Mouse (Mus musculus): ENCODE data around the gene Fignl2. TPM values are rescaled to one million over a fixed set of nuclear protein-coding genes. Genes with fewer than 3 reads are reported as not detected.

Gene Fignl2
- polyA plus RNA-seq, 1 experiment from 2014 or later, result 0.04 TPM

DNA sequence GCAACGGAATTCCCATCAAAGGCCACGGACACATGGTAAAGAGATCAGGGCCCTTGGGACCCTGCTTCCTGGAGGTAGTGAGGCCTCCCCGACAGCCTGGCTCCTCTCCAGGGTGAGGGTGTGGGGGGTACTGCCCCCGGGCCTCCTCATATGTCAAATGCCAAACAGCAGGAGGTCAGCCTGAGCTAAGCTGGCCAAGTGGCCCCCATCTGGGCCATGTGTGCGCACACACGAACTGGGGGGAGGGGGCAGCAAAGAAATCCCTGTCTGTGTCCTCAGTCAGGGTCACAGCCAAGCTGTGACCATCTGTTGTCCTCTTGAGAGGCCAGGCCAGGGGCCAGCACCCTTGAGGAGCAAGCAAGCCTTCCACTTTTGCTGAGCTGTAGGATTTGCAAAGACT lies 13.3 kb downstream of the Fignl2 start:
- Histone ChIP-seq H3K4me1 (ENCODE audit: control insufficient read depth, insufficient read depth, low read length) (peaks cover 9% of the 10 kb centered on the region; the same call in 1 of the 2 replicates), H3K9ac (ENCODE audit: low read depth, low read length) (no peak overlapping the region), H3K4me2 (ENCODE audit: low read length) (no peak overlapping the region), H3K36me3 (ENCODE audit: control insufficient read depth, insufficient read depth, low read length) (no peaks in the 10 kb centered on the region), H3K9me3 (replicated peaks; ENCODE audit: control insufficient read depth, low read length, poor library complexity, severe bottlenecking) (no peaks in the 10 kb centered on the region), H3K27ac (ENCODE audit: low read length) (no peak overlapping the region), H3K27me3 (ENCODE audit: control insufficient read depth, insufficient read depth, low read depth, low read length) (no peaks in the 10 kb centered on the region), H3K4me3 (ENCODE audit: low read depth, low read length) (no peak overlapping the region)
- 22% methylated on average over 6 of the region's 6 CpGs for WGBS
- ATAC-seq, result no peak

DNA sequence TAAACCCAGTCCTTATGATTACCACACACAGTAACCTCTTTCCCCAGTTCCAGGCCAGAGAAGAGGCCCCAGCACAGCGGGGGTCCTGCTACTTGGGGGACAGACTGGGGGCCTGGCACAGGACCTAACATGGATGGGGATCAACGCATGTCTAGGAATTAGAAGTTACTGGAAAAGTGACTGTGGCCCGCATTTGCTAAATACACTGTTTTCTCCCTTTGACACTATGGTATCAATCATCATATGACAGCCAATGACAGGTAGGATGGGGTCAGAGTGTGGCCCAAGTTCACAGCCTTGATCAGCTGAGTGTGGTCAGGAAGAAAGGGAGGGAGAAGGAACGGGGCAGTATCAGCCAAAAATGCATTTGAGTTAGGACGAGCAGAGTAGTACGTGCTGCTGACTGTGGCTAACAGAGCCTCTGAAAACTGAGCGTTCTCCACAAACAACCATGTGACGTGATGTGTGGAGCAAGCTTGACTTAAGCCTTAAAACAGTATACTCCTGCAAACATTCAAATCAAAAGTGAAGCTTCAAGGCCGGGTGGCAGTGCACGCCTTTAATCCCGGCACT lies 18.0 kb downstream of the Fignl2 start:
- Histone ChIP-seq H3K4me2 (ENCODE audit: low read length) (no peak overlapping the region), H3K4me3 (ENCODE audit: low read depth, low read length) (no peak overlapping the region), H3K9ac (ENCODE audit: low read depth, low read length) (no peak overlapping the region), H3K27ac (ENCODE audit: low read length) (no peak overlapping the region), H3K27me3 (ENCODE audit: control insufficient read depth, insufficient read depth, low read depth, low read length) (peaks cover 3% of the 10 kb centered on the region), H3K9me3 (replicated peaks; ENCODE audit: control insufficient read depth, low read length, poor library complexity, severe bottlenecking) (no peaks in the 10 kb centered on the region), H3K4me1 (ENCODE audit: control insufficient read depth, insufficient read depth, low read length) (no peaks in the 10 kb centered on the region), H3K36me3 (ENCODE audit: control insufficient read depth, insufficient read depth, low read length) (no peaks in the 10 kb centered on the region)
- no peak for ATAC-seq
- WGBS, result 35% methylated on average over 11 of the region's 11 CpGs

DNA sequence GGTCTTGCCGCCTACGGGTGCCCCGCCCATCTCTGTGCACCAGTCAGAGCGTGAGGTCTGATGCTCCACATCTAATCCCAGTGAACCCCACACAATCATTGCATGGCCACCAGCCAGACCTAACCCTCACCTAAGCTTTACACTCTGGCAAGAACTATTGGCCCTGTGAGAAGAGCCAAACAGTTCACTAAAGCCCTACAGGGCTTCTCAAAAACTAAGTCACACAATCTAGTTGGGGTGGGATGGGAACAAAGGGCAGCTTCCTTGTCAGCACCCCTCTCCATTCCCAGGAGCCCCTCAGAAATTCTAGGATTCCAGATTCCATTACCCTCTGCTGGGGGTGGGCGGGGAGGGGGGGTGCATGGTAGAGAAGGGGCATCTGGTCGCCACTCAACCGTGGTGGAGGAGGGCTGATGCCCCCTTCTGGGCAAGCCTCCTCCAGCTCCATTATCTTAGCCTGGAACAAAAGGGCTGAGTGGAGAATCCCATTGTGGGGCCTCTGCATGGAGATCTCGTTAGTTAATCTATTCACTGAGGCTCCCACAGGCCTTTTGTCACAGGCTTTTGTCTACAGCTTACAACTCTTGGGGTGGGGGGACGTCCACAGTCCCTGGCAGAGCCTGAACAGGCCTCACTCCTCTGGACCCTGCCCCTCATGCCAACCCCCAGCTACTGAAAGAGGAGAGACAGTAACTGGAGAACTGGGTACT lies 18.6 kb downstream of the Fignl2 start:
- H3K27me3 ChIP-seq (ENCODE audit: control insufficient read depth, insufficient read depth, low read depth, low read length), result peaks cover 9% of the 10 kb centered on the region
- 12% methylated on average over 9 of the region's 9 CpGs for WGBS
- no peaks in the 10 kb centered on the region for H3K4me1 ChIP-seq (ENCODE audit: control insufficient read depth, insufficient read depth, low read length)
- H3K4me2 ChIP-seq (ENCODE audit: low read length), result no peak overlapping the region
- H3K4me3 ChIP-seq (ENCODE audit: low read depth, low read length), result no peak overlapping the region
- no peak overlapping the region for H3K9ac ChIP-seq (ENCODE audit: low read depth, low read length)
- H3K27ac ChIP-seq (ENCODE audit: low read length), result no peak overlapping the region
- H3K9me3 ChIP-seq (replicated peaks; ENCODE audit: control insufficient read depth, low read length, poor library complexity, severe bottlenecking), result no peaks in the 10 kb centered on the region
- peak; percentile 36; the same call in 1 of the 2 replicates for ATAC-seq
- no peaks in the 10 kb centered on the region for H3K36me3 ChIP-seq (ENCODE audit: control insufficient read depth, insufficient read depth, low read length)

DNA sequence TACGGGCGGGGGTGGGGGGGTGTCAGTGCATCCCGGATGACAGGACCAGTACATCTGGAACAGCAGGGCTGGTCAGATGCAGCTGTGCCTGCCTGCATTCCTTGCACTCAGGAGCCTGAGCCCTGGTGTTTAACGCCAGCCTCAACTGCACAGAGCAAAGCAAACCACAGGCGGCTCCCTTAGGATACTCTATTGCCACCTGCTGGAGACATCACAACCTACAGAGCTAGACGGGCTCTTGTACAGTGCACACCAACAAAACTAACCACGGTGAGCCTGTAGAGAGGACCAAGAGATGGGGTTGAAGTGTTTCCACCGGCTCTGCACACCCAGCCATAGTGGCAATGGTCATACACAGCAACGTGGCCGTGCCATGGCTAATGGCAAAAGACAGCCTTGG lies 22.1 kb downstream of the Fignl2 start:
- no peak overlapping the region for H3K27ac ChIP-seq (ENCODE audit: low read length)
- H3K27me3 ChIP-seq (ENCODE audit: control insufficient read depth, insufficient read depth, low read depth, low read length), result peaks cover 41% of the 10 kb centered on the region
- H3K4me3 ChIP-seq (ENCODE audit: low read depth, low read length), result no peak overlapping the region
- no peak overlapping the region for H3K9ac ChIP-seq (ENCODE audit: low read depth, low read length)
- H3K4me2 ChIP-seq (ENCODE audit: low read length), result no peak overlapping the region
- no peaks in the 10 kb centered on the region for H3K36me3 ChIP-seq (ENCODE audit: control insufficient read depth, insufficient read depth, low read length)
- 41% methylated on average over 10 of the region's 10 CpGs for whole genome bisulfite sequencing
- H3K4me1 ChIP-seq (ENCODE audit: control insufficient read depth, insufficient read depth, low read length), result peaks cover 10% of the 10 kb centered on the region
- no peaks in the 10 kb centered on the region for H3K9me3 ChIP-seq (replicated peaks; ENCODE audit: control insufficient read depth, low read length, poor library complexity, severe bottlenecking)
- peak; percentile 69 for ATAC-seq

DNA sequence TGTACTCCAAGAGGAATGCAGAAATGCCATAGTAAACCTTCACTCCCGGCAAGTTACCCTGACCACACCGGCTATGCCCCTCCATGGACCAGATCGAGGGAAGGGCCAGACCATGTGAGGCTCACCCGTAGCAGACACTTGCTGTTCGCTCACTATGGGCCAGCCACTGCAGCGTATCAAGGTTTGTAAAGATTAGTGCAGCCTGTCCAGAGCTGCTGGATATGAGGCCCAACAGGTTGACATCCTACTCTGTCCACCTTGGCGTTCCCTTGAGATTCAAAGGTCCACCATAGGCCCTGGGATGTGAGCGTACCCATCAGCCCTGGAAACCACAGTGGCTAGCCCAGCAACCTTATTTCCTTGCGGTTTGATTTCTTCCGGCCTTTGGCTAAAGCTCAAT lies 23.8 kb downstream of the Fignl2 start:
- Histone ChIP-seq H3K4me1 (ENCODE audit: control insufficient read depth, insufficient read depth, low read length) (peaks cover 10% of the 10 kb centered on the region), H3K4me2 (ENCODE audit: low read length) (no peak overlapping the region), H3K27ac (ENCODE audit: low read length) (no peak overlapping the region), H3K9me3 (replicated peaks; ENCODE audit: control insufficient read depth, low read length, poor library complexity, severe bottlenecking) (no peaks in the 10 kb centered on the region), H3K4me3 (ENCODE audit: low read depth, low read length) (no peak overlapping the region), H3K36me3 (ENCODE audit: control insufficient read depth, insufficient read depth, low read length) (no peaks in the 10 kb centered on the region), H3K9ac (ENCODE audit: low read depth, low read length) (no peak overlapping the region), H3K27me3 (ENCODE audit: control insufficient read depth, insufficient read depth, low read depth, low read length) (peaks cover 48% of the 10 kb centered on the region)
- ATAC-seq, result no peak
- 77% methylated on average over 10 of the region's 10 CpGs for WGBS

DNA sequence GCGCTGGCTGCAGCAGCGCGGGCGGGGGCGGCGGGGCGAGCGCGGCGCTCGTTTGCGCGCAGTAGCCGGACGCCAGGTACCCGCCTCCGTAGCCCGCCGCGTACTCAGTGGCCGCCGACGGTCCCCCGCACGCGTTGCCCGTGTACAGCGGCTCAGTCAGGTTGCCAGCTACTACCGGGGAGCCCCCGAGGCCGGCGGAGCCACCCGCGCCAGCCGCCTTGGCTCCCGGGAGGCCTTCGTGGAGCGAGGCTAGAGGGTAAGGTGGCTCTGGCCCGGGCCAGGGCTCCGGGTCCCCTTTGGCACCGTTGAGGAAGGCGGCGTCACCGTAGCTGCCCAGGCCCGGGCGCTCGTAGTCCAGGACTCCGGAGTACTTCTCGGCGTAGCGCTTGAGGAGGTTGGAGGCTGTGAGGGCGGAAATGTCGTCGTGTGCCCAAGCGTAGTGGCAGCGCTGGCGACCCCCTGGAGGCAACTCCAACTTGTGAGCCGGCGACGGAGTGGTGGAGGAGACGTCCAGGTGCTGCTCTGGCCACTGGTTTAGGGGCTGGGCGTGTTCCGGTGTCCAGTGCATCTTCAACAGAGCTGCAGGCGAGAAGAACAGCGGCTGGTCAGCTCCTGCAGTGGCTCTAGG lies 24.4 kb downstream of the Fignl2 start:
- no peaks in the 10 kb centered on the region for H3K36me3 ChIP-seq (ENCODE audit: control insufficient read depth, insufficient read depth, low read length)
- peak overlapping the region; percentile 44; the same call in 1 of the 2 replicates for H3K9ac ChIP-seq (ENCODE audit: low read depth, low read length)
- H3K27ac ChIP-seq (ENCODE audit: low read length), result no peak overlapping the region
- peak overlapping the region; percentile 45 for H3K4me3 ChIP-seq (ENCODE audit: low read depth, low read length)
- WGBS, result 8% methylated on average over 58 of the region's 65 CpGs
- no peaks in the 10 kb centered on the region for H3K9me3 ChIP-seq (replicated peaks; ENCODE audit: control insufficient read depth, low read length, poor library complexity, severe bottlenecking)
- H3K4me1 ChIP-seq (ENCODE audit: control insufficient read depth, insufficient read depth, low read length), result peaks cover 10% of the 10 kb centered on the region
- peaks cover 50% of the 10 kb centered on the region for H3K27me3 ChIP-seq (ENCODE audit: control insufficient read depth, insufficient read depth, low read depth, low read length)
- H3K4me2 ChIP-seq (ENCODE audit: low read length), result peak overlapping the region; percentile 62
- no peak for ATAC-seq

DNA sequence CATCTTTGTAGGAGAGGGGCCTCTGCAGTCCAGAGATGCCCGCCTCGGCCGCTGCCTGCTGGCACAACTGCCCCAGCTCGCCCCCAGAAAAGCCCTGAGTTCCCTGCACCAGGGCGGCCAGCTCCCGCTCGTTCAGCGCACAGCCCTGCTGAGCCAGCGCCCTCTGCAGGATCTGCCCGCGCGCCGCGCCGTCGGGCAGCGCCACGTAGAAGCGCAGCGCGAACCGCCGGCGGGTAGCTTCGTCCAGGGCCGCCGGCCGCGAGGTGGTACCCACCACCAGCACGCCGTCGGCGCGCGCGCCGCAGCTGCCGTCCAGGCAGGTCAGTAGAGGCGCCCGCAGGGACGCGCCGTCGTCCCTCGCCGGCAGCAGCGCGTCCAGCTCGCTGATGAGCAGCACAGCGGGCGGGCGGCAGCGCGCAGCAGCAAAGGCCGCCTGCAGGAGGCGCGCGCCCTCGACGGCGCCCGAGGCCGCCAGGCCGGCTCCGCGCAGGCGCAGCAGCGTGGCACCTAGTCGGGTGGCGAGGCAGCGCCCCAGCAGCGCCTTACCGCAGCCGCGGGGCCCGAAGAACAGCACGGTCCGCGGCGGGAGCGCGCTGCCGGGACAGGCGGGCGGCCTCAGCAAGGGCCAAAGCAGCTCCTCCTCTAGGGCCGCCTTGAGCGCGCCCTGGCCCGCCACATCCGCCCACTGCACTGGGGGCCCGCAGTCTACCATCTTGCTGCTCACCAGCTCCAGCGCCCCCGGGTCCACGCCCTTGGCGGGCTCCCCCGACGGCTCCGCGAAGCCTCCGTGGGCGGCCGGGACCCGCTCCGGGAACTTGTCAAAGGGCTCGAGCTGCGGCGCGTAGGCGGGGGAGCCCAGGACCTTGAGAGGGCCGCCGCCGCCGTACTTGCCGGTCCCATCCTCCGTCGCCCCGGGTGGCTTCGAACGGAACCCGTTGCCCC lies 25.5 kb downstream of the Fignl2 start:
- 15% methylated on average over 98 of the region's 120 CpGs for WGBS
- no peak for ATAC-seq
- Histone ChIP-seq H3K27ac (ENCODE audit: low read length) (no peak overlapping the region), H3K4me2 (ENCODE audit: low read length) (peak overlapping the region; percentile 62), H3K9ac (ENCODE audit: low read depth, low read length) (peak overlapping the region; percentile 50; the same call in 1 of the 2 replicates), H3K9me3 (replicated peaks; ENCODE audit: control insufficient read depth, low read length, poor library complexity, severe bottlenecking) (no peaks in the 10 kb centered on the region), H3K4me3 (ENCODE audit: low read depth, low read length) (peak overlapping the region; percentile 45), H3K27me3 (ENCODE audit: control insufficient read depth, insufficient read depth, low read depth, low read length) (peaks cover 59% of the 10 kb centered on the region), H3K36me3 (ENCODE audit: control insufficient read depth, insufficient read depth, low read length) (no peaks in the 10 kb centered on the region), H3K4me1 (ENCODE audit: control insufficient read depth, insufficient read depth, low read length) (peaks cover 10% of the 10 kb centered on the region)

DNA sequence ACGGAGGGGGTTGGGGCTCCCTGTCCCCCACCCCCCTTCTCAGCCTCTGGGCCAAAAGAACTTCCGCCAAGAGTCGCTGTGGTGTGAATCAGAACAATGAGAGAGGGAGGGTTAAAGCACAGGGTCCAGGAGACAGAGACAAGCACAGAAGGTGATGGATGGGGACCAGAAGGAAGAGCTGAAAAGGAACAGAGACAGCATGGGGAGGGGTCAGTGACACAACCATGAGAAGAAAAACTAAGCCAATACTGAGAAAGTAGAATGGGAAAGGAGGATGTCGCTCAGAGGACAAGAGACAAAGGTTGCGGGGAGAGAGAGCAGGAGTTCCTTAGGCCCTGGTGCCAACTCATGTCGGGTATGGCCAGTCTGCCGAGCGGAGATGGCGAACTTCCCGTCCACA lies 26.5 kb downstream of the Fignl2 start:
- Histone ChIP-seq H3K9me3 (replicated peaks; ENCODE audit: control insufficient read depth, low read length, poor library complexity, severe bottlenecking) (no peaks in the 10 kb centered on the region), H3K27me3 (ENCODE audit: control insufficient read depth, insufficient read depth, low read depth, low read length) (peaks cover 67% of the 10 kb centered on the region), H3K9ac (ENCODE audit: low read depth, low read length) (no peak overlapping the region), H3K27ac (ENCODE audit: low read length) (no peak overlapping the region), H3K4me2 (ENCODE audit: low read length) (no peak overlapping the region), H3K4me1 (ENCODE audit: control insufficient read depth, insufficient read depth, low read length) (peaks cover 14% of the 10 kb centered on the region), H3K4me3 (ENCODE audit: low read depth, low read length) (no peak overlapping the region), H3K36me3 (ENCODE audit: control insufficient read depth, insufficient read depth, low read length) (no peaks in the 10 kb centered on the region)
- ATAC-seq, result no peak
- WGBS, result 40% methylated on average over 10 of the region's 10 CpGs

Data from midbrain, embryonic 16.5 days (tissue).